Mouse (Mus musculus) midbrain, postnatal 0 days (tissue): Measurements from ENCODE around the gene Tubgcp5. TPM values are rescaled to one million over a fixed set of nuclear protein-coding genes. Genes with fewer than 3 reads are reported as not detected.
"Not testable (repeated sequence)": the region's sequence is repeated elsewhere in the genome, so short reads cannot be mapped to it uniquely, and the experiment has no call there.

Experiments used
- ATAC-seq: fragments of 200-750 bp; cut with Nextera tagmentation; 2 replicates; pipeline ENCODE4 v1.8.0; 2017; ENCODE audit warnings: moderate number of reproducible peaks, mild to moderate bottlenecking, moderate TSS enrichment, moderate library complexity; ENCODE audit not compliant: low FRiP score
- DNase-seq: peaks from one replicate; pipeline ENCODE4 v3.0.0-alpha.2; 2015; ENCODE audit warnings: low spot score
- H3K27ac ChIP-seq: fragments of 300-500 bp; sonication (generic); 2 replicates; pipeline ENCODE4 v1.5.1; 2014; ENCODE audit warnings: low read depth, mild to moderate bottlenecking, low read length, mixed read lengths
- H3K27me3 ChIP-seq: fragments of 300-500 bp; sonication (generic); 2 replicates; pipeline ENCODE4 v1.6.1; 2014; ENCODE audit warnings: low read length, control low read depth, mixed read lengths; ENCODE audit not compliant: insufficient read depth
- H3K36me3 ChIP-seq: fragments of 300-500 bp; sonication (generic); 2 replicates; pipeline ENCODE4 v1.6.1; 2014; ENCODE audit warnings: low read length, control low read depth, mixed read lengths; ENCODE audit not compliant: insufficient read depth
- H3K4me1 ChIP-seq: fragments of 300-500 bp; sonication (generic); 2 replicates; pipeline ENCODE4 v1.6.1; 2014; ENCODE audit warnings: mild to moderate bottlenecking, control low read depth, antibody characterized with exemption, low read length, mixed read lengths; ENCODE audit not compliant: insufficient read depth
- H3K4me2 ChIP-seq: fragments of 300-500 bp; sonication (generic); 2 replicates; pipeline ENCODE4 v1.6.1; 2014; ENCODE audit warnings: low read depth, mild to moderate bottlenecking, low read length, mixed read lengths; ENCODE audit not compliant: poor library complexity, severe bottlenecking
- H3K4me3 ChIP-seq: fragments of 300-500 bp; sonication (generic); 2 replicates; pipeline ENCODE4 v1.5.1; 2014; ENCODE audit warnings: low read depth, mild to moderate bottlenecking, low read length, moderate library complexity
- H3K9ac ChIP-seq: fragments of 300-500 bp; sonication (generic); replicated peaks from 2 replicates; pipeline ENCODE4 v1.6.1; 2014; ENCODE audit warnings: mild to moderate bottlenecking, low read length, moderate library complexity, mixed read lengths; ENCODE audit not compliant: poor library complexity, severe bottlenecking
- H3K9me3 ChIP-seq: fragments of 300-500 bp; sonication (generic); 2 replicates; pipeline ENCODE4 v1.6.1; 2016; ENCODE audit warnings: low read length, control low read depth
- CTCF ChIP-seq: IDR thresholded peaks from 2 replicates; pipeline ENCODE4 v1.5.1; 2016; ENCODE audit warnings: antibody characterized with exemption, mild to moderate bottlenecking
- WGBS: fragments of 180-500 bp; shearing (Covaris S2); extraction: QIAGEN DNeasy Blood & Tissue Kit; methylation state at CpG from one replicate; pipeline ENCODE4 v1.1.7; 2014; 5-methylcytosine and 5-hydroxymethylcytosine counted together
- polyA plus RNA-seq: library from polyadenylated mRNA; unstranded; fragments of >200 nt; fragmentation: Nextera tagmentation; extraction: Ambion mirVana; gene quantifications from 2 replicates; pipeline ENCODE4 v1.2.1, GENCODE M21; 2015
- total RNA-seq: library from RNA; depleted of rRNA; stranded (reverse); fragments of >200 nt; gene quantifications from 2 replicates; pipeline ENCODE4 v1.2.3, GENCODE M21; 2014

Gene Tubgcp5
- total and polyA plus RNA-seq, 2 experiments from 2014 or later: 17.8 to 21.5 TPM

- Histone ChIP-seq H3K4me1 (no peaks in the 10 kb centered on the region), H3K36me3 (no peaks in the 10 kb centered on the region), H3K27me3 (no peaks in the 10 kb centered on the region), H3K9me3 (no peaks in the 10 kb centered on the region), H3K4me2 (no peak overlapping the region), H3K27ac (no peak overlapping the region), H3K4me3 (no peak overlapping the region), H3K9ac (no peak overlapping the region)
- no peak for TF ChIP-seq CTCF
- no peak for ATAC-seq
- DNase-seq: no peak
- WGBS: 60% methylated on average over 3 of the region's 3 CpGs
These were observed 11.5 kb upstream of the Tubgcp5 start for GRCm38 (mm10) chr7:55782493-55782892.

DNA sequence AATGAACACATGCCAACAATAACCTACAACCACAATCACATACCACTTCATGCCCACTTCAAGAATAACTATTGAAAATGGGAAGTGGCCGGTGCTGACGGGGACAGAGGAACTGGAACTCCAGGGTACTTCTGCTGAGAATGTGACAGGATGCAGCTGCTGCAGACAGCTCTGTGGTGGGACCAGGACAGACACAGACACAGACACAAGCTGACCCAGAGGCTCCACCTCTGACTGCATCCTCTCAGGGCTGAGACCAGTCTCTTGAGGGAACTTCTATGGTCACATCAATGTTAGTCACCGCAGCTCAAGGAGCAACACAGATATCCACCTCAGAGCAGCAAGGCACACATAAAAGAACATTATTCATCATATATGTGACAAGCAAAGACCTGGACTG lies 9.4 kb upstream of the Tubgcp5 start:
- 86% methylated on average over 3 of the region's 3 CpGs for WGBS
- H3K9me3 ChIP-seq: no peaks in the 10 kb centered on the region
- no peak overlapping the region for H3K4me3 ChIP-seq
- no peaks in the 10 kb centered on the region for H3K4me1 ChIP-seq
- no peak overlapping the region for H3K27ac ChIP-seq
- H3K9ac ChIP-seq: no peak overlapping the region
- H3K4me2 ChIP-seq: no peak overlapping the region
- H3K27me3 ChIP-seq: no peaks in the 10 kb centered on the region
- ATAC-seq (no peak), DNase-seq (no peak)
- no peaks in the 10 kb centered on the region for H3K36me3 ChIP-seq
- no peak for TF ChIP-seq CTCF

DNA sequence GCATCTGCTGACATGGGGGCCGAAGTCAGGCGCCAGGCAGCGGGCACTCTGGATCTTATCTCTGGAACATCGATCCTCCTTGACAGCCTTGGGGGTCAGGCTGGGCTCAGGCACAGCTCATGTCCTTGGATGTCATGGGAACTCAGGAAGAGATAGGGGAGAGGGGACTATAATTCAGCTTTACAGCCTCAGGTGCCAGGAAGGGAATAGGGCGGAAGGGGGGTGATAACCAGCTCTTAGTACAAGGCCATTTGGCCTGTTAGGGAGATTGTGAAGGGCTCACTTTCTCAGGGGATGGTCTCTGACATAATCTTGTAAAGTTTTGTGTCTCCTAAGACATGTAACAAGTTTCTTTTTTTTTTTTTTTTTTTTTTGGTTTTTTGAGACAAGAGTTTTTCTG lies 3.4 kb upstream of the Tubgcp5 start:
- not testable (repeated sequence) for H3K9ac ChIP-seq, H3K9me3 ChIP-seq, H3K4me2 ChIP-seq, H3K36me3 ChIP-seq, H3K27me3 ChIP-seq, H3K27ac ChIP-seq, ATAC-seq, H3K4me3 ChIP-seq, DNase-seq, H3K4me1 ChIP-seq
- WGBS: 90% methylated on average over 5 of the region's 5 CpGs

DNA sequence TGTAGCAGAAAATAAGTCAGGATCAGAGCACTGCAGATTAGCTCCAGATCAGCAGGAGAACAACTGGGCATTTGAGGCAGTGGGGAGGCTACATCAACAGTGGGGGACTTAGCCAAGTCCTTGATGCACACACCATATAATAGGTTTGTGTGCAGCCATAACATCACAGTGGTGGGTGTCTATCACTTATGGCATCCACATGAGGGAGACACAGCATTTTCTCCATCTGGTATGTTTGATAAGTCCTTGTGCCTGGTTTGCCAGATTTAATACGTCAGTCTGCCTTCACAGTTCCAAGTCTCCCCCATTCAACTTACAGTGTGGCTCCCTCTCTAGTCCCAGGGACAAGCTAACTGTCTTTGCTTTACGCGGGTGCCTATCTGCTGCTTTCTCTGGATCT lies 1.7 kb upstream of the Tubgcp5 start:
- H3K4me1 ChIP-seq: no peaks in the 10 kb centered on the region
- DNase-seq: no peak
- 47% methylated on average over 3 of the region's 3 CpGs for WGBS
- ATAC-seq: no peak
- H3K27me3 ChIP-seq: no peaks in the 10 kb centered on the region
- H3K36me3 ChIP-seq: peaks cover 13% of the 10 kb centered on the region
- no peaks in the 10 kb centered on the region for H3K9me3 ChIP-seq
- no peak overlapping the region for H3K9ac ChIP-seq
- no peak overlapping the region for H3K4me2 ChIP-seq
- no peak overlapping the region for H3K27ac ChIP-seq
- no peak overlapping the region for H3K4me3 ChIP-seq
- peak; percentile 5; the same call in 1 of the 2 replicates for TF ChIP-seq CTCF

- 32% methylated on average over 13 of the region's 13 CpGs for WGBS
- Histone ChIP-seq H3K9me3 (no peaks in the 10 kb centered on the region), H3K36me3 (peaks cover 18% of the 10 kb centered on the region), H3K4me3 (peak overlapping the region; percentile 79), H3K27ac (peak overlapping the region; percentile 79), H3K27me3 (no peaks in the 10 kb centered on the region), H3K4me2 (peak overlapping the region; percentile 73), H3K4me1 (no peaks in the 10 kb centered on the region), H3K9ac (peak overlapping the region; percentile 63)
- ATAC-seq (peak; percentile 45; the same call in 1 of the 2 replicates), DNase-seq (no peak)
- no peak for TF ChIP-seq CTCF
These were observed 560 bp upstream of the Tubgcp5 start for GRCm38 (mm10) chr7:55793236-55793951.

GRCm38 (mm10) chr7:55799981-55800380 lies 6.0 kb downstream of the Tubgcp5 start:
- Histone ChIP-seq H3K36me3 (peaks cover 50% of the 10 kb centered on the region), H3K27me3 (no peaks in the 10 kb centered on the region), H3K4me3 (no peak overlapping the region)

More at GRCm38 (mm10) chr7:55799981-55800380, 6.0 kb downstream of the Tubgcp5 start:
- Histone ChIP-seq H3K27ac (no peak overlapping the region), H3K4me2 (no peak overlapping the region), H3K4me1 (no peaks in the 10 kb centered on the region), H3K9ac (no peak overlapping the region), H3K9me3 (no peaks in the 10 kb centered on the region)
- TF ChIP-seq CTCF: no peak
- WGBS: 96% methylated on average over 3 of the region's 3 CpGs
- DNase-seq (no peak), ATAC-seq (no peak)
